Mouse (Mus musculus): ENCODE data around the gene Mtfp1.
"Not testable (repeated sequence)": the region's sequence is repeated elsewhere in the genome, so short reads cannot be mapped to it uniquely, and the experiment has no call there.

GRCm38 (mm10) chr11:4114541-4114940 is 19.3 kb upstream of the Mtfp1 start:
- not testable (repeated sequence) for TF ChIP-seq CTCF (IDR thresholded peaks at IDR 0.05; ENCODE audit: borderline replicate concordance, insufficient read depth, low read length); POLR2A (IDR thresholded peaks at IDR 0.05; ENCODE audit: low read depth, low read length)
